Mouse (Mus musculus) brown adipose tissue, adult 24 weeks (tissue): ENCODE measurements at regions not wholly inside any gene's neighbourhood (a gene's known extent, or its start where the extent isn't known, plus 50 kb on each side); places are given as distances from the start of the nearest gene placed in this dataset.

Experiments
- H3K27ac ChIP-seq: fragments of 200-500 bp; replicated peaks from 2 replicates; pipeline ENCODE4 v1.5.1; 2012; ENCODE audit warnings: low read depth, mild to moderate bottlenecking, low read length
- H3K4me1 ChIP-seq: fragments of 200-500 bp; 2 replicates; pipeline ENCODE4 v1.6.1; 2012; ENCODE audit warnings: low read length, mixed read lengths; ENCODE audit not compliant: control insufficient read depth, insufficient read depth, insufficient read length
- H3K4me3 ChIP-seq: fragments of 200-500 bp; 2 replicates; pipeline ENCODE4 v1.5.1; 2012; ENCODE audit warnings: low read depth, mild to moderate bottlenecking, low read length, moderate library complexity; ENCODE audit not compliant: insufficient read depth

GRCm38 (mm10) chr2:166383356-166383755 is 227.9 kb upstream of the Sulf2 start:
- H3K4me3 ChIP-seq: no peak overlapping the region

GRCm38 (mm10) chr2:166382180-166382579 is 226.7 kb upstream of the Sulf2 start:
- Histone ChIP-seq H3K4me3 (no peak overlapping the region), H3K4me1 (no peaks in the 10 kb centered on the region), H3K27ac (no peak overlapping the region)

More at GRCm38 (mm10) chr2:166383356-166383755, 227.9 kb upstream of the Sulf2 start:
- Histone ChIP-seq H3K27ac (no peak overlapping the region), H3K4me1 (no peaks in the 10 kb centered on the region)

- Histone ChIP-seq H3K4me1 (no peaks in the 10 kb centered on the region), H3K27ac (no peak overlapping the region), H3K4me3 (no peak overlapping the region)
These were observed 225.4 kb upstream of the Sulf2 start for GRCm38 (mm10) chr2:166380854-166381253.

- Histone ChIP-seq H3K4me3 (no peak overlapping the region), H3K4me1 (no peaks in the 10 kb centered on the region), H3K27ac (no peak overlapping the region)
These were observed 222.9 kb upstream of the Sulf2 start for GRCm38 (mm10) chr2:166378325-166378724.

- Histone ChIP-seq H3K4me3 (no peak overlapping the region), H3K27ac (no peak overlapping the region), H3K4me1 (no peaks in the 10 kb centered on the region)
These were observed 221.9 kb upstream of the Sulf2 start for GRCm38 (mm10) chr2:166377329-166377728.

- Histone ChIP-seq H3K4me1 (no peaks in the 10 kb centered on the region), H3K4me3 (no peak overlapping the region), H3K27ac (no peak overlapping the region)
These were observed 220.2 kb upstream of the Sulf2 start for GRCm38 (mm10) chr2:166375639-166376038.

- no peak overlapping the region for H3K4me3 ChIP-seq
- no peaks in the 10 kb centered on the region for H3K4me1 ChIP-seq
- no peak overlapping the region for H3K27ac ChIP-seq
These were observed 215.3 kb upstream of the Sulf2 start for GRCm38 (mm10) chr2:166370776-166371175.

GRCm38 (mm10) chr2:166361645-166362044 is 206.2 kb upstream of the Sulf2 start:
- Histone ChIP-seq H3K27ac (no peak overlapping the region), H3K4me3 (no peak overlapping the region), H3K4me1 (0 out of 2 replicates have a peak, but pooled peaks cover 5% of the 10 kb centered on the region)

GRCm38 (mm10) chr2:166360786-166361185 is 205.3 kb upstream of the Sulf2 start:
- Histone ChIP-seq H3K4me3 (no peak overlapping the region), H3K4me1 (0 out of 2 replicates have a peak, but pooled peaks cover 5% of the 10 kb centered on the region), H3K27ac (no peak overlapping the region)

- H3K27ac ChIP-seq: no peak overlapping the region
These were observed 204.5 kb upstream of the Sulf2 start for GRCm38 (mm10) chr2:166359995-166360394.

GRCm38 (mm10) chr2:166357824-166358223 is 202.4 kb upstream of the Sulf2 start:
- H3K4me3 ChIP-seq: no peak overlapping the region
- no peak overlapping the region for H3K27ac ChIP-seq

More at GRCm38 (mm10) chr2:166359995-166360394, 204.5 kb upstream of the Sulf2 start:
- H3K4me3 ChIP-seq: no peak overlapping the region
- H3K4me1 ChIP-seq: 0 out of 2 replicates have a peak, but pooled peaks cover 5% of the 10 kb centered on the region

GRCm38 (mm10) chr2:166355944-166356343 is 200.5 kb upstream of the Sulf2 start:
- Histone ChIP-seq H3K27ac (no peak overlapping the region), H3K4me3 (no peak overlapping the region), H3K4me1 (peaks cover 4% of the 10 kb centered on the region; the same call in 1 of the 2 replicates)

More at GRCm38 (mm10) chr2:166357824-166358223, 202.4 kb upstream of the Sulf2 start:
- H3K4me1 ChIP-seq: peaks cover 9% of the 10 kb centered on the region; the same call in 1 of the 2 replicates

GRCm38 (mm10) chr2:166355446-166355845 is 200.0 kb upstream of the Sulf2 start:
- Histone ChIP-seq H3K27ac (no peak overlapping the region), H3K4me1 (peaks cover 4% of the 10 kb centered on the region; the same call in 1 of the 2 replicates), H3K4me3 (no peak overlapping the region)

GRCm38 (mm10) chr2:166354391-166354790 is 198.9 kb upstream of the Sulf2 start:
- no peak overlapping the region for H3K27ac ChIP-seq
- H3K4me3 ChIP-seq: no peak overlapping the region
- peaks cover 4% of the 10 kb centered on the region; the same call in 1 of the 2 replicates for H3K4me1 ChIP-seq

GRCm38 (mm10) chr2:166353447-166354111 is 198.1 kb upstream of the Sulf2 start:
- H3K4me1 ChIP-seq: peaks cover 4% of the 10 kb centered on the region; the same call in 1 of the 2 replicates
- no peak overlapping the region for H3K27ac ChIP-seq

GRCm38 (mm10) chr2:166351984-166352383 is 196.5 kb upstream of the Sulf2 start:
- H3K27ac ChIP-seq: no peak overlapping the region
- no peak overlapping the region for H3K4me3 ChIP-seq
- peaks cover 4% of the 10 kb centered on the region; the same call in 1 of the 2 replicates for H3K4me1 ChIP-seq

More at GRCm38 (mm10) chr2:166353447-166354111, 198.1 kb upstream of the Sulf2 start:
- no peak overlapping the region for H3K4me3 ChIP-seq
